Mouse (Mus musculus): Measurements from ENCODE around the gene Agrp.

DNA sequence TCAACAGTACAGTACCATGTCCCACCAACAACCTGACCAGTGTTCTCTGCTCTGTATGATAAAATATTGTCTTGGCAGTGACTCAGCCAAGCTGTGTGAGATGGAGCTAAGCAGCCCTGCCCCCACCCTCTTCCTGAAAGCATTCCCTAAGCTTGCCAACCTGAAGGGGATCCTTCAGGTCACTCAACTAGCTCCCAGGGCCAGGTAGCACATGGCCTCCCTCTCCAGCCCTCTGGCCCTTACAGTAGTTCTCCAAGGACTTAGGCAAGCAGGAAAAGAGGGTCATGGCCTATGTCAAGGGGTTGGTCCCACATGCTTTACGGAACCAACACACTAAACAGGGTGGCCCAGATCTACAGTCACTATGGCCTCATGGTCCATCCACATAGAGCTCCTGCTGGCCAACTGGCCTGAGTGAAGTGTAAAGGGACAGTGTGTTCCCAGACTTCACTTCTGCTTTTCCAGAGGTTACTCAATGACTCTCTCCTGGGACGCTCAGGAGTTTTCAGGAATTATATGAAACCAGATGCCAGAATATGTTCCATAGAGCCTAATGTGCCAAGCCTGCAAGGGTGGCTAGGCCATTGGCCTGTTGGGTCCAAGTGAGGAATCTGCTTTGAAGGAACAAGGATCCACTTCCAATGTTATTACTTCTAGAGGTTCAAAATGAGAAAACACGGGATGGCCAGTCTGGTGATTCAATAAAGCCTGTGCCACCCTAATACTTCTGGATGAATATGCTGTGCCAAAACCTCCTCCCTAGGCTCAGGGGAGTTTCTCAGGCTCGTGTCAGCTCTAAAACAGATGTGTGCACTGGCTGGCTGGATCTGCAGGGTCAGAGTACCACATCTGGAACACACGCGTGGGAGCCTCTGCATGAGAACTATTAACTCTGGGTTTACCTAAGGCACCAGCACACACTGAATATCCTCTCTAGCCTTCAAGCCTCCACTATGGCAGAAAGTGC, 90.5 kb downstream of the Agrp start:
- TF ChIP-seq CTCF (IDR thresholded peaks at IDR 0.05; ENCODE audit: insufficient read depth, low read length), result no peak
- no peak for TF ChIP-seq POLR2A (IDR thresholded peaks at IDR 0.05; ENCODE audit: borderline replicate concordance, extremely low read depth, low read depth, low read length)

All from lung, adult 2 months (tissue).